Mouse (Mus musculus) cortical plate, adult 2 months (tissue): ENCODE results near the gene Tnik. TPM values are rescaled to one million over a fixed set of nuclear protein-coding genes. Genes with fewer than 3 reads are reported as not detected.

ENCODE experiments used
- H3K27ac ChIP-seq: fragments of 200-500 bp; 2 replicates; pipeline ENCODE4 v1.5.1; 2012; ENCODE audit warnings: low read length, control low read depth, inconsistent platforms; ENCODE audit not compliant: insufficient read depth
- H3K4me1 ChIP-seq: fragments of 200-500 bp; 2 replicates; pipeline ENCODE4 v1.6.1; 2011; ENCODE audit warnings: low read length; ENCODE audit not compliant: control insufficient read depth, insufficient read depth
- H3K4me3 ChIP-seq: fragments of 200-500 bp; 2 replicates; pipeline ENCODE4 v1.5.1; 2011; ENCODE audit warnings: mild to moderate bottlenecking, low read length, control low read depth; ENCODE audit not compliant: insufficient read depth
- CTCF ChIP-seq: fragments of 200-500 bp; IDR thresholded peaks from 2 replicates; pipeline ENCODE4 v1.5.1; 2011; ENCODE audit warnings: mild to moderate bottlenecking, control low read depth, low read length; ENCODE audit not compliant: insufficient read depth; ENCODE audit errors: extremely low read depth
- POLR2A ChIP-seq: fragments of 200-500 bp; IDR thresholded peaks from 2 replicates; pipeline ENCODE4 v1.6.1; 2011; ENCODE audit warnings: mild to moderate bottlenecking, low read length, control low read depth; ENCODE audit not compliant: insufficient read depth; ENCODE audit errors: extremely low read depth
- polyA plus RNA-seq: library from polyadenylated mRNA; depleted of rRNA; stranded (reverse); fragments of >200 nt; gene quantifications from 2 replicates; pipeline ENCODE4 v1.2.3, GENCODE M21; 2012

The Tnik gene
- polyA plus RNA-seq, 1 experiment, result 95.8 TPM

- TF ChIP-seq POLR2A (no peak), CTCF (no peak)
- Histone ChIP-seq H3K27ac (no peak overlapping the region), H3K4me1 (peaks cover 2% of the 10 kb centered on the region), H3K4me3 (no peak overlapping the region)
Measured at GRCm38 (mm10) chr3:28369266-28369665, 106.3 kb downstream of the Tnik start.

DNA sequence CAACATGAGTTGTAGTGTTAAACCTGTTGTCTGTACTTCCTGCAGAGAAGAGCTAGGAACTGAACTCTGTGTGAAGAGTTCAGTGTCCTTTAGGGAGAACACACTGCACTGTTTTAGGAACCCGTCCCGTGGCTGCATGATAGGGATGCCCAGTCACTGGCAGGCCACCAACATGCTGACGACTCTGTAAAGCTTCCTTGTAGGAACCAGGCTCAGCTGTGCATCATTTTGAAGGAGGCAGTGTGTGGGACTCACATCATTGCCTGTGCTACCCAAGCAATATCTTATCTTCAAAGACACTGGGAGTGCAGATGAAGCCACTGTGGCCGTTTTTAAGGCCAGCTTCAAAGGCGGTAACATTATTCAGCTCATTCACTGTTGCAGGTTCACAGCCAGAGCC, 106.7 kb downstream of the Tnik start:
- no peak overlapping the region for H3K27ac ChIP-seq
- TF ChIP-seq POLR2A (no peak), CTCF (no peak)
- no peak overlapping the region for H3K4me3 ChIP-seq
- H3K4me1 ChIP-seq, result peaks cover 2% of the 10 kb centered on the region

DNA sequence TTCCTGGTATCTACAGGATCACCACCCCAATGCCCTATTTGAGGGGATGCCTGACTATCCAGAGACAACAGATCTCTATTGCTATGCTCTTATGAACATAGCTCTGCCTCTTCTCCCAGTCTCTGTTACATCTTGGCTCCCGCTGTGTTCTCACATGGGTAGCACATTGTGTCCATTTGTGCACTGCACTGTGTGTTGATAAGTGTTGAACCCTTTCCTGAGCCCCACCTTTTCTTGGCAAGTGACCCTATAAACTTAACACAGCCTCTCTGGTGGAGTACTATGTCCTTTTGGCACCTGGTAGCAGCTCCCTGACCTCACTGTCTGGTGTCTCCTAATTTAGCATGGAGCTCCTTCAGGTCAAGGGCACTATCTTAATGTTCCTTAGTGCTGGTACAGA, 108.6 kb downstream of the Tnik start:
- TF ChIP-seq CTCF, result no peak
- TF ChIP-seq POLR2A, result no peak
- Histone ChIP-seq H3K27ac (no peak overlapping the region), H3K4me1 (peaks cover 2% of the 10 kb centered on the region), H3K4me3 (no peak overlapping the region)

- no peak for TF ChIP-seq POLR2A
- TF ChIP-seq CTCF, result no peak
Measured at GRCm38 (mm10) chr3:28372459-28372858, 109.4 kb downstream of the Tnik start.

GRCm38 (mm10) chr3:28374738-28375510, 111.9 kb downstream of the Tnik start:
- no peak for TF ChIP-seq POLR2A
- TF ChIP-seq CTCF, result no peak
- no peak overlapping the region for H3K4me3 ChIP-seq
- H3K27ac ChIP-seq, result no peak overlapping the region
- H3K4me1 ChIP-seq, result no peaks in the 10 kb centered on the region

More at GRCm38 (mm10) chr3:28372459-28372858, 109.4 kb downstream of the Tnik start:
- Histone ChIP-seq H3K4me1 (peaks cover 2% of the 10 kb centered on the region), H3K4me3 (no peak overlapping the region), H3K27ac (no peak overlapping the region)

GRCm38 (mm10) chr3:28380224-28380623, 117.2 kb downstream of the Tnik start:
- Histone ChIP-seq H3K27ac (no peak overlapping the region), H3K4me1 (peaks cover 15% of the 10 kb centered on the region), H3K4me3 (no peak overlapping the region)
- TF ChIP-seq POLR2A (no peak), CTCF (no peak)

DNA sequence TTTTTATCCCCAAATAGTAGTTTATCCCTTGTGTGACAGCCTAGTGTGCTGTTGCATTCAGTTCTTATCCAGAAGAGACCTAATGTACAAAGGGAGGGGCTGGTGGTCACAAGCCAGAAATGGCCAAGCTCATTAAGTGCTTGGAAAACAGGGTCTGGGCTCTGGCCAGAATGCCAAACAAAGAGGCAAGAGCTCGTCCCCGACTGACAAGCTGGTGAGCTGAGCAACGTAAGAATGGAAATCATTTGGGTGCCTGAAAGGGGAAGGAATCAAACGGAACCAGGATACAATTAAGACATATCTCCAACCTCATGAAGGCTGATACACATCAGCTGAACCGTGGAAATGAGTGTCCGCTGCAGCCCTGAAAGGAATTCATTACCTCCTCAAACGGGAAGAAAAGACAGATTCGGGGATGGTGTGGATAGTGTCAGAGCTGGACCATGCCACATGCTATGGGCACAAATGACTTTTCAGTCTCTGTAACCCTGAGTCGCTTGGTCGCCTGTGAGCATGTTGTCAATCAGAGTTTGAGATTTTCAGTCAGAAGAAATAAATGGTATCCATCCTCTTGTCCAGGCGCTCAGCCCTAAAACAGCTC, 120.6 kb downstream of the Tnik start:
- TF ChIP-seq CTCF (no peak), POLR2A (no peak)
- Histone ChIP-seq H3K4me3 (no peak overlapping the region), H3K27ac (no peak overlapping the region), H3K4me1 (peaks cover 15% of the 10 kb centered on the region)

DNA sequence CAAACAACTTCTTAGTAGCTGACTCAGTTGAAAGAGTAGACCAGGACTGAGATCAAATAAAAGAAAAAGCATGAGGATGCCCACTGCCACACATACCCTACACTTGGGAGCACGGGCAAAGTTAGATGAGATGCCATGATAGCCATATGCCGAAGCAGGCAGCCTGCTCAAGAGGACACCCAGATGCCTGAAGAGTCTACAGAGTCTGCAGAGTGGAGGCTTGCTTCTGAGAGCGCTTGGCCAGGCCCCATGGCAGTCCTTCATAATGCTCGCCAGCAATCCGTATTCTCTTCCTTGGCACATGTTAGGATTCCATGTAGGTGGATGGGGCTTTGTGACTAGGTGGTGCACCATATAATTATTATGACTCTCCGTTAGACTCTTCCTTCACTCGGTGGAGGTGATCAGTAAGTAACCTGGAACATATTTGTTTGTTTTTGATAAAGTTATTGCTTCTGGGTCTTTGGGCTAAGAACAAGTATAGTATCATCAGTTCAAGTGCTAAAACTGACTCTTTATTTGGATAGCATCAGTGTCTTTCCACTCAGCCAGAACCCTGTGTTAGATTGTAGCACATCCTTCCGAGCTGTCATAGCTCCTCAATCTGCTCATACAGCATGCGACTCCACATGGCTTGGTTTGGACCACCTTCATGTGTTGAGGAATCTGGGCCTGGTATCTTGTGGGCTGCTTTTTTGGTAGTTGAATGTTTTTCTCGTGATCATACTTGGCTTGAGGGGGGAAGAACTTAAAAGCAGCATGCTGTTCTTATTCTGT, 122.4 kb downstream of the Tnik start:
- TF ChIP-seq CTCF, result no peak
- TF ChIP-seq POLR2A, result no peak
- Histone ChIP-seq H3K27ac (no peak overlapping the region), H3K4me3 (no peak overlapping the region), H3K4me1 (peaks cover 15% of the 10 kb centered on the region)

- Histone ChIP-seq H3K27ac (no peak overlapping the region), H3K4me3 (no peak overlapping the region), H3K4me1 (peaks cover 12% of the 10 kb centered on the region)
- TF ChIP-seq CTCF, result no peak
Measured at GRCm38 (mm10) chr3:28388540-28388939, 125.5 kb downstream of the Tnik start.

- Histone ChIP-seq H3K27ac (no peak overlapping the region), H3K4me3 (no peak overlapping the region), H3K4me1 (peaks cover under 1% of the 10 kb centered on the region; the same call in 1 of the 2 replicates)
- TF ChIP-seq POLR2A, result no peak
- no peak for TF ChIP-seq CTCF
Measured at GRCm38 (mm10) chr3:28390183-28390582, 127.2 kb downstream of the Tnik start.
